Mouse (Mus musculus): ENCODE measurements at regions not wholly inside any gene's neighbourhood (a gene's known extent, or its start where the extent isn't known, plus 50 kb on each side); places are given as distances from the start of the nearest gene placed in this dataset.

DNA sequence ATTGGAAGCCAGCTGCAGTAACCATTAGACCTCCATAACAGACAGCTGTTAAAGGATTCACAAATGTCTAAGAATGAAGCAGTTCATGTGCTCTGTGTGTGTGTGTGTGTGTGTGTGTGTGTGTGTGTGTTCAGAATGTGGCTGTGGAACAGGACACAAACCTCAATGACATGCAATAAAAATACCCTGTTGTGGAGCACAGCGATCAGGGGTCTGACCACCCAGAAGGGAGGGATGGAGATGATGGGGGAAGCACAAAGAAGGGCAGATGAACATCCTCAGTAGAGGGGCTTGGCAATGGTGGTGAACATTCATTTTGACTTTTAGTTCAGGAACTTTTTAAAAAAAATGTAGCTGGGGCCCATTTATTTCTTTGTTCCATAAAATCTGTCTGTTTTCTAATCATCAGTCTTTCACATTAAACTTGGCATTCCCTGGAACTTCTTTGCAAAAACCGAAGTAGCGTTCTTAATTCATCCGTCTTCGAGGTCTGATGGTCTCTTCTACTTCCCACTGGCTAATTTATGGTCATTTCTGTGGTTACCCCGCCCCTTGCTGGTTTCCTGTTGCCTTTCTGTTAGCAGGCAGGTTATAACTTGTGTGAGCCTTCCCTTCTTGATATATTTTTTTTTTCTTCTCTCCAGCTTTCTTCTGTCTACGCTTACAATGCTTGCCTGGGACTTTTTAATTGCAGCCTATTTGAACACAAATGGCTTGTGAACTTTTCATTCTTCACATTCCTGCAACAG is 165.6 kb downstream of the Usp46 start:
- TF ChIP-seq CTCF (conservative IDR thresholded peaks at IDR 0.05; ENCODE audit: low read length): no peak
- no peak for TF ChIP-seq POU5F1 (IDR thresholded peaks at IDR 0.05; ENCODE audit: borderline replicate concordance, low read length)

Measured in E14TG2a.4 (cell line).